Mouse (Mus musculus): Measurements from ENCODE around the gene Cog7.

Gene Cog7

GRCm38 (mm10) chr7:121961913-121962570 lies 19.5 kb downstream of the Cog7 start:
- in situ Hi-C loops (cut with MboI; ENCODE audit: unreplicated experiment in 2 of 2), result loop anchor here (5.0 to 10.0 kb wide), 5 partner anchors 65 to 797 kb away; partner anchors contain the start of gene Scnn1g (in 1 of the 2)

GRCm38 (mm10) chr7:121955802-121956201 lies 25.7 kb downstream of the Cog7 start:
- in situ Hi-C loops (cut with MboI; ENCODE audit: unreplicated experiment in 2 of 2), result no loop called here

DNA sequence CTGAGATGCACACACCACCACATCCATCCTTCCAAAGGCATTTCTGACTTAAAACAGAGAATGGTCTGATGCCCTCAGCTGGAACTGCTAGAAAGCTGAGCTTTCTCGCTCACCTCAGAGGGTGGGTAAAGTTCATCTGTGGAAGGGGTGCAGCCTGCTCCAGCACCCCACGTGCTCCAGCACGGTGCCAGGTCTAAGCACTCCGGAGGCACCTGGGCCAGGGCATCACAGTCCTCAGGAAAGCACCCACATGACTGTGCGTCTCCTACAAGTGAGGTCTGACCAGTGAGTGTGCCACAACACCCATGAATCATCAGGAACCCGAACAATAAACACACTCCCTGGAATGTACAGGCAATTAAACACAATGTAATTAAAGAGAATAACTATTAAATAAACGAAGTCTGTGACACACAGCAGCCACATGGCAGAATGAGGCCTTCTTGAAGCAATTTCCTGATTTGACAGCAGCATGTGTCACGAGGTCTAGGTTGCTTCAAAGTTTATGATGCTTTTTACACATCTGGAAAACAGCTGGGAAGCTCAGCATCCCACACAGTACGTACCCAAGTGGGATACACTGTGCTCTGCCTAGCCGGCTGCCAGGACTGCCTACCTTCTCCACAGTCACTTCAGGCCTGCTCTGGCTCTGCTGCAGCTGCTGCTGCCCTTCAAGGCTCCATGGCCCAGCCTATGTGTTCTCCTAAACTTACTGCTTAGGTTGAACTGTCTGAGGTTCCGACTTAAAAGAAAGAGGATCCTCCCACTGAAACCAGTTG lies 26.4 kb downstream of the Cog7 start:
- in situ Hi-C loops (cut with MboI; ENCODE audit: unreplicated experiment in 2 of 2), result no loop called here

DNA sequence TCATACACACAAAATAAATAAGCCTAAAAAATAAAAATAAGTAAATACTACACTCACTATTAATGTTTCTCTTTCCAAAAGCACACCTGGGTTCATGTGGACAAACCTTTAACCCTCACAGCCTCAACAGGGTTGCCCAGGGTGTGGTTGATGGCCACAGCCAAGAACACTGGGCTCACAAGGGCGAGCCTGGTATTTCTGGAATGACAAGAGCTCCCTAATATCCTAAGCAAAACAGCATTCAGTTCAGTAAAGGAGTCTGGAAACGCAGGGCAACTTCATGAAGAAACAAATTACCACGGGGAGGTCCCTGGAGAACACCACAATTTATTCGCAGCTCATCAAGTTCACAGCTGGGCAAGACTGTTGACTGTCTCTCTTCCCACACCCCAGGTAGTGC lies 34.0 kb downstream of the Cog7 start:
- in situ Hi-C loops (cut with MboI; ENCODE audit: unreplicated experiment in 2 of 2), result no loop called here

GRCm38 (mm10) chr7:121946196-121946595 lies 35.3 kb downstream of the Cog7 start:
- in situ Hi-C loops (cut with MboI; ENCODE audit: unreplicated experiment in 2 of 2), result no loop called here

GRCm38 (mm10) chr7:121942371-121942770 lies 39.1 kb downstream of the Cog7 start:
- in situ Hi-C loops (cut with MboI; ENCODE audit: unreplicated experiment in 2 of 2), result no loop called here

DNA sequence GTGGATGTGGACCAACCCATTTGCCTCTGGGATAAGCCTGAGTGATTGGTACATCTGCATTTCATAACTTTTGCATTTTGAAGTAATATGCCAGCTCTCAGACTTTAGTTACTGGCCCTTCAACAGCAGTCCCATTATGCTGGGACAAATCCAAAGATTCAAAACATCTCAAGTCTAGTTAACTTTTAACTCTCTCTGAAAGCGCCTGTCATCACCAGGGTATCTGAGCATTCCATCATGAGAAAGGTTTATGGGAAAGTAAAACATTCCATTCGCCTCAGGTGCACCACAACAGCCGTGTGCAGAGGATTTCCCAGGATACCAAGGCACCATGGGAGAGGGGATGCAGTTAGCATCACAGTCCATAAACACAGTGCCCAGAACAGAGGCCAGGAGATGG lies 39.9 kb downstream of the Cog7 start:
- in situ Hi-C loops (cut with MboI; ENCODE audit: unreplicated experiment in 2 of 2), result no loop called here

DNA sequence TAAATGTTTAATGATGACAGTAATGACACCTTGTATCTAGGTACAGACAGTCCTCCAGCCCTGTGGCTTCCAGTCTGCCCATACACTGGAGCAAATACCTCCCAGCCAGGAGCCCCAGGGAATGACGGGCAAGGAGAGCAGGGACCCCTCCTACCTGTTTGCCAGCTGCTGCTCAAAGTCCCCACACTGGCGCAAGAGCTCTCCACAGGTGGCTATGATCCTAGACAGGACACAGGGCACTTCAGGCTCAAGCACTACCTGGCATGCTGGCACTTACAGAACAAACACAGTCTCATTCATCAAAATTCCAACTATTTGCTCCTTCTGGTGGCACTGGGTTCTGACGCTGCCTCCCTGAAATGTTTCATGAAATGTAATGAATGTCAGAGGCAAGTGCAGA lies 40.5 kb downstream of the Cog7 start:
- in situ Hi-C loops (cut with MboI; ENCODE audit: unreplicated experiment in 2 of 2), result no loop called here

GRCm38 (mm10) chr7:121939729-121940128 lies 41.8 kb downstream of the Cog7 start:
- in situ Hi-C loops (cut with MboI; ENCODE audit: unreplicated experiment in 2 of 2), result no loop called here

- in situ Hi-C loops (cut with MboI; ENCODE audit: unreplicated experiment in 2 of 2), result no loop called here
Observed at GRCm38 (mm10) chr7:121939244-121939643, 42.3 kb downstream of the Cog7 start.

- in situ Hi-C loops (cut with MboI; ENCODE audit: unreplicated experiment in 2 of 2), result no loop called here
Observed at GRCm38 (mm10) chr7:121938124-121938891, 43.2 kb downstream of the Cog7 start.

DNA sequence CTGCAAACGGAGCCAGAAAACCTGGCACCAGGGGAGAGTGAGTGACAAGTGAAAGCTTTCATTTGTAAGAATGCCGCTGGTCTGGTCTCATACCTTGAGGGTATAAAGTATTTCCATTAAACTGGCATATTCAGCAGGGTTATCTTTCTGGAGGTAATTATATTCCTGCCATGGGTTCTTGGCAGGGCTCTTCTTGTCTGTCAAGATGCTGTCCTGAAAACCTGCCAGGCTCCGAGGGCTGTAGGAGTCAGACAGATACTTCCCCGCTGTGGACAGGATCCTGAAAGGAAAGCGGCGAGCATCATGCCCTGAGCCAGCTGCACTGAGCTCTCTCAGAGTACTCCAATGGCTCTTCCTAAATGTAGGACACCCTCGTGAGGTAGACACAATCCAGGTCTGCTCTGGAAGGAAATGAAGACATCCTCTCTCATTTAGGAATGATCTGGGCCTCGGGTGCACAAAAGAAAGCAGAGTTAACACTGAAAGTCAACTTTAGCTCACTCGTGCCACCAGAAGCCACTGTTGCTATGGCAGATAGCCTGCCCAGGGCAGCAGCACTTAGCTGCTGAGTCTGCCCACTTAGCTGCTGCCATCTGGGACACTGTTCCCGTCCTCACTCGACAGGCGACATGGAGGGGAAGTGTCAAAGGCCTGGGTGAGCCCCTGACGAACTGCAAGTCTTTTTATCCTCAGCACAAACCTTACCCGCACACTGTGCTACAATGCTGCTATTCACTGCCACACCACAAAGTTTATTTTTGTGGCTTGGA lies 44.5 kb downstream of the Cog7 start:
- in situ Hi-C loops (cut with MboI; ENCODE audit: unreplicated experiment in 2 of 2), result no loop called here

GRCm38 (mm10) chr7:121935906-121936794 lies 45.4 kb downstream of the Cog7 start:
- in situ Hi-C loops (cut with MboI; ENCODE audit: unreplicated experiment in 2 of 2), result no loop called here

DNA sequence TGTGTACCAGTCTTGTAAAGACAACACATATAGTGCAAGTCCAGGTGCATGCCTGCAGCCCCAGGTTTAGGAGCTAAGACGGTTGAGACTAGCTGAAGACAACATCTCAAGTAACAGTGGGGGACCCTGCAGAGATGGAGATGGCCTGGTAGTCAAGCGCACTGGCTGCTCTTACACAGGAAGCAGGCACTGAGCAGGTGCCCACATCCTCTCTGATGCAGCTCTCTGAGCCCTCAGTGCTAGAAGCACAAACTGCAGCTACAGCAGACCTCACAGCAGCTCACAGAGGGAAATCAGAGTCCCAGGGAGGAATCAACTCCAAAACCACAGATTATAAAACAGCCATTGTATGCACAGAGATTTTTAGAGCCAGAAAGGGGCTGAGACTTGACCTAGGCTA lies 47.2 kb downstream of the Cog7 start:
- in situ Hi-C loops (cut with MboI; ENCODE audit: unreplicated experiment in 2 of 2), result no loop called here

- in situ Hi-C loops (cut with MboI; ENCODE audit: unreplicated experiment in 2 of 2), result no loop called here
Observed at GRCm38 (mm10) chr7:121933675-121934074, 47.8 kb downstream of the Cog7 start.

GRCm38 (mm10) chr7:121931246-121931645 lies 50.3 kb downstream of the Cog7 start:
- in situ Hi-C loops (cut with MboI; ENCODE audit: unreplicated experiment in 2 of 2), result no loop called here

DNA sequence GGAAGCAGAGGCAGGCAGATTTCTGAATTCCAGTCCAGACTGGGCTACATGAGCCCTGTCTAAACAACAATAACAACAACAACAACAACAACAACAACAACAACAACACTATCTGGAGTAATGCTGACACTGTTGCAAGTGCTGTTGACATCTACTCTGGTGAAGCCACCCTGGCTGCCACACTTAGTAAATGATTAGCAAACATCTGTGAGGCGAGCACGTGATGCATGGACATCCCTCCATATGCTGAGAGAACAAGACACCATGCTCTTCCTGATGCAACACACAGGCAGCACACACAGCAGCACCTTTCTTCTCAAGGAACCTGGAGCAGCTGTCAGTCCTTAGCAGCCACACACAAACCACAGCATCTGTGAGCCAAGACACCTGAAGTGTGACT lies 53.6 kb downstream of the Cog7 start:
- in situ Hi-C loops (cut with MboI; ENCODE audit: unreplicated experiment in 2 of 2), result no loop called here

GRCm38 (mm10) chr7:121924361-121924760 lies 57.1 kb downstream of the Cog7 start:
- in situ Hi-C loops (cut with MboI; ENCODE audit: unreplicated experiment in 2 of 2), result no loop called here

GRCm38 (mm10) chr7:121913944-121914343 lies 67.6 kb downstream of the Cog7 start:
- in situ Hi-C loops (cut with MboI; ENCODE audit: unreplicated experiment in 2 of 2), result no loop called here

DNA sequence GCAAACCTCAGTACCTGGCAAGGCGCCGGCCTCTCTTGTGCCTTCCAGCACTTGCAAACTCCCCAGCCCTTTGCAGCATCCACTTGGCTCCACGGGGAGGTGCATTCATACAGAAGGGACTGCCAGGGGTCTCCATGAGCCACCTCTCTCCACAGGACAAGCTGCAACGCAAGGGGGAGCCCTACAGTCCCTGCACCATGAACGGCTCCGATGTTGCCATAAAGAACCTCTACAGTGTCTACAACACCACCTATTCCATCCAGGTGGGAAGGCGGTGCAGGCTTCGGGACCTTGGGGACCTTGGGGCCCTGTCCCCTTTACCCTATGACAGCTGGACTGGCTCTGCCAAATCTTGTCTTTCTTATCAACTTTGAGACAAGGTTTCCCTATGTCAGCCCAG lies 69.3 kb downstream of the Cog7 start:
- in situ Hi-C loops (cut with MboI; ENCODE audit: unreplicated experiment in 2 of 2), result no loop called here

Measured in v-Abl transformed pro-B cells (cell line).